Mouse (Mus musculus): ENCODE results near the gene Lrpprc.
A peak's percentile ranks its signal among the peaks of the same experiment; 100 is the strongest.

- TF ChIP-seq USF1 (IDR thresholded peaks at IDR 0.05; ENCODE audit: low read depth, low read length) (no peak), NRF1 (IDR thresholded peaks at IDR 0.05; ENCODE audit: low read depth, low read length) (no peak), CTCF (conservative IDR thresholded peaks at IDR 0.05 in 1 of 2, IDR thresholded peaks at IDR 0.05 in 1 of 2; ENCODE audit: low read depth in 2 of 2, low read length in 2 of 2) (peak; percentile 31 to 57; a peak in 3 of 4 replicates), ELF1 (IDR thresholded peaks at IDR 0.05; ENCODE audit: low read depth, low read length) (no peak), SMC3 (IDR thresholded peaks at IDR 0.05; ENCODE audit: low read depth, low read length) (no peak), RAD21 (IDR thresholded peaks at IDR 0.05; ENCODE audit: low read depth, low read length) (peak; percentile 12), SIN3A (IDR thresholded peaks at IDR 0.05; ENCODE audit: low read length) (no peak)
Observed at GRCm38 (mm10) chr17:84707407-84707806, 83.2 kb downstream of the Lrpprc start.

Measured in CH12.LX (cell line).